Mouse (Mus musculus): Measurements from ENCODE around the gene Cyb561. TPM values are rescaled to one million over a fixed set of nuclear protein-coding genes. Genes with fewer than 3 reads are reported as not detected.

Gene Cyb561
- total RNA-seq (2021) (1 to 10 TPM; 8.2 to 8.5 TPM), polyA plus RNA-seq (2012; rRNA removed) (17.0 and 17.6 TPM in 2 replicates)
- long read RNA-seq, transcript Cyb561-201 (6 exons, 2,741 nt) = major isoform, 12 of 21 reads
- long read RNA-seq, partial matches to known transcripts = 2 of 21 reads
- long read RNA-seq, other reads (novel, unspliced or antisense) = 7 of 21 reads

DNA sequence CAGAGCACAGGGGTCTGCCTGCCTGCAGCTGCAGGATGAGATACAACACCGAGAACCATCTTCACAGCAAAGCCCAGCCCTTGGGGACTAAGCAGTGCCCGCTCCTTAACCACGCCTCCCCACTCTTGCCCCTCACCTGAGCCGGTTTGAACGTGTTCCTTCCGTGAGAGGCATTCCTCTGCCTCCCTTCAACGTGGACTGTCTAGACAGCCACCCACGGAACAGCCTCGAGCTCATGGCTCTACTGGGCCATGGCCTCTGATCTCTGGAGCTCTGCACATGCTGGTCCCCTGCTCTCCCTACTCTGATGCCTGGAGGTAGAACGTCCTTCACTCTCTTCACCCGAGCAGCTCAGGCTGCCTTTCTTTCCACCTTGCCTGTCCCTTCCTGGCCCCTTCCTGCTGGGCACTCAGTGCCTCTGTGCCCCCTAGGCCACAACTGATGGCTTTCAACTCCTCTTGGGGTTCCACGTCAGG, at the start of gene Cyb561:
Cyb561 (minus strand) TSS at position 426 of the 476 bp plus-strand sequence.
- H3K79me2 ChIP-seq (replicated peaks; ENCODE audit: control insufficient read depth, insufficient read depth, low read length) = no peaks in the 10 kb centered on the region
- no peak within 1 kb of the TSS for H3K4me3 ChIP-seq
- H3K27me3 ChIP-seq (ENCODE audit: control insufficient read depth, insufficient read depth, low read length) = no peaks in the 10 kb centered on the region
- peaks cover 12% of the 10 kb centered on the region for H3K4me1 ChIP-seq (ENCODE audit: control insufficient read depth, insufficient read depth, low read length)
- DNase-seq = no peak
- TF ChIP-seq EP300 (IDR thresholded peaks at IDR 0.05; ENCODE audit: insufficient read depth, low read depth, low read length) = no peak
- TF ChIP-seq CTCF (IDR thresholded peaks at IDR 0.05) = no peak
- TF ChIP-seq POLR2A (IDR thresholded peaks at IDR 0.05; ENCODE audit: insufficient read depth, low read depth, low read length) = no peak
- WGBS = 80% methylated on average over 12 of the region's 12 CpGs
- H3K9ac ChIP-seq (ENCODE audit: low read depth, low read length) = no peak within 1 kb of the TSS
- intact Hi-C loops (cut with DNase I) = no loop called here
- H3K27ac ChIP-seq = peak within 1 kb of the TSS; percentile 33; the same call in 1 of the 2 replicates
- H3K36me3 ChIP-seq (ENCODE audit: control insufficient read depth, insufficient read depth, low read length) = no peaks in the 10 kb centered on the region

DNA sequence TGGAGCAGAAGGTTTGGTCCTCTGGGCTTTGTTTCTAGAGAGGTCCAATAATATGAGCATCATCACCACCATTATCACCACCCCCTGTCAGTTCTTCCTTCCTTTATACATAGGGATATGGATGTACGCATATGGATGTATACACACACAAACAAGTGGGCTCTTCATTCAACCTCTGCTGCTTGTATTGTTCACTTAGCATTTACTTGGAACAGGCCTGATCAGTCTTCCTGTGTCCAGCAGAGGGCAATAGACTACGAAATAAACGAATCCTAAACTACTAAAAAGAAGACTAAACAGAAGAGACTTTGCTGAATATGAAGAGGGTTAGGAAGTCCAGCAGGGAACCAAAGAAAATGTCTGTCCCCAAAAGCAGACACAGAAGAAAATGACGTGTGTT, 48.6 kb upstream of the Cyb561 start:
- DNase-seq = no peak
- no peaks in the 10 kb centered on the region for H3K36me3 ChIP-seq (ENCODE audit: control insufficient read depth, insufficient read depth, low read length)
- no peak overlapping the region for H3K27ac ChIP-seq
- intact Hi-C loops (cut with DNase I) = loop anchor here (2.0 kb wide), 1 partner anchor 25 kb away; no protein-coding TSS in a partner anchor
- H3K9ac ChIP-seq (ENCODE audit: low read depth, low read length) = no peak overlapping the region
- no peaks in the 10 kb centered on the region for H3K79me2 ChIP-seq (replicated peaks; ENCODE audit: control insufficient read depth, insufficient read depth, low read length)
- 25% methylated on average over 4 of the region's 4 CpGs for WGBS
- no peaks in the 10 kb centered on the region for H3K27me3 ChIP-seq (ENCODE audit: control insufficient read depth, insufficient read depth, low read length)
- no peak for TF ChIP-seq POLR2A (IDR thresholded peaks at IDR 0.05; ENCODE audit: insufficient read depth, low read depth, low read length)
- no peak for TF ChIP-seq EP300 (IDR thresholded peaks at IDR 0.05; ENCODE audit: insufficient read depth, low read depth, low read length)
- TF ChIP-seq CTCF (IDR thresholded peaks at IDR 0.05) = peak; percentile 80
- no peaks in the 10 kb centered on the region for H3K4me1 ChIP-seq (ENCODE audit: control insufficient read depth, insufficient read depth, low read length)
- H3K4me3 ChIP-seq = no peak overlapping the region

DNA sequence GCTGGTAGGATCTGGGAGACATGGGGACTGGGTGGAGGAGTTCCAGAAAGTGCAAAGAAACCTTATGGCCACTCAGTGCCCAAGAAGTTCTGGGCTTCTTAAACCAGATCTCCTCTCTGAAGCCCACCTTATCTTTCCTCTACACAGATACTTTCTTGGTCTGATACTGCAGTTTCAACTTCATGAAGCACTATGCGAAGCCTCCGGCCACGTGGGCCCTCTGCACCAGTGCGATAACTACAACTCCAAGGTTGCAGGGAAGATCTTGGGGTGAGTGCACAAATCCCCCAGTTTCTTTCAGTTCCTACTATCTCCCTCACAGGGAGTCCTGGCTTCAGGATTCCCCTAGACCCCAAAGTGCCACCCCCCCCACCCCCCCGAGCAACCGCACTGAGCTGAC, 46.9 kb upstream of the Cyb561 start:
- H3K27ac ChIP-seq = no peak overlapping the region
- H3K36me3 ChIP-seq (ENCODE audit: control insufficient read depth, insufficient read depth, low read length) = no peaks in the 10 kb centered on the region
- intact Hi-C loops (cut with DNase I) = loop anchor here (2.0 kb wide), 1 partner anchor 27 kb away; no protein-coding TSS in a partner anchor
- no peak overlapping the region for H3K9ac ChIP-seq (ENCODE audit: low read depth, low read length)
- no peaks in the 10 kb centered on the region for H3K79me2 ChIP-seq (replicated peaks; ENCODE audit: control insufficient read depth, insufficient read depth, low read length)
- DNase-seq = no peak
- no peaks in the 10 kb centered on the region for H3K4me1 ChIP-seq (ENCODE audit: control insufficient read depth, insufficient read depth, low read length)
- no peak for TF ChIP-seq POLR2A (IDR thresholded peaks at IDR 0.05; ENCODE audit: insufficient read depth, low read depth, low read length)
- TF ChIP-seq CTCF (IDR thresholded peaks at IDR 0.05) = no peak
- no peak for TF ChIP-seq EP300 (IDR thresholded peaks at IDR 0.05; ENCODE audit: insufficient read depth, low read depth, low read length)
- H3K27me3 ChIP-seq (ENCODE audit: control insufficient read depth, insufficient read depth, low read length) = no peaks in the 10 kb centered on the region
- no peak overlapping the region for H3K4me3 ChIP-seq
- WGBS = 85% methylated on average over 6 of the region's 6 CpGs

DNA sequence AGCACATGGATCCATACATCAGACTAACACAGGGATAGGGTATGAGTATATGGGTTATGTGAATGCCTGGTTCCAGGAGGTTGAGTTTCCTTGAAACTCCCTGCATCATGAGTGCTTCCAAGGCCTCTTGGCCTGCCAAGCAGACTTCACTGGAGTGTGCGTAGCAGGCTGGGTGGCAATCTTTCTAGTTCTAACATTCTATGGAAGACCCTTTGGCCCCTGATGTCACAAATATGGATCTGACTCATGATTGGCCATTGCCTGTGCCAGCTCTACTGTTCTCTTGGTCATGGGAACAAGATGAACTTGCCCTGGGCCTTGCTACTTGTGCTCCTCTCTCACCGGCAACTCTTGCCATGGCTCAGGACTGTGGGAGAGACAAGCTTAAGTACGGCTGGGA, 41.2 kb upstream of the Cyb561 start, which contains the start of gene Ace3:
Ace3 (plus strand) TSS at position 301 of the 400 bp plus-strand sequence.
- H3K9ac ChIP-seq (ENCODE audit: low read depth, low read length) = no peak within 1 kb of the TSS
- TF ChIP-seq POLR2A (IDR thresholded peaks at IDR 0.05; ENCODE audit: insufficient read depth, low read depth, low read length) (no peak), EP300 (IDR thresholded peaks at IDR 0.05; ENCODE audit: insufficient read depth, low read depth, low read length) (no peak)

DNA sequence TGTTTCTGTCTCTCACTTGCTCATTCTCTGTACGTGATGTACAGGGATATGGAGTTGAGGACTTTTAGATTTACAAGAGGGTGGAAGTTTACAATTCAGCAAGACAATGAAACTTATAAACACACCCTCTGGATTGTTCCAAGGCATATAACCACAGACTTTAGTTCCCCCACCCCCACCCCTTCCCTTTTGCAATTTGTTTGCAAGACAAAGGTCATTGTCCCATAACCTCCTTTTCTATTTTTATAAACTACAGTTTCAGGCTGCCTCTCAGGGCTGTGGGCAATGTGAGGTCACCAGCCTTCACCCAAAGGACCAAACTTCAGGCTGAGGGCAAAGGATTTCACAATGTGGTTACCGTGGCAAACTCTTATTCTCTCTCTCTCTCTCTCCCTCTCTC, 37.1 kb upstream of the Cyb561 start:
- no peak overlapping the region for H3K9ac ChIP-seq (ENCODE audit: low read depth, low read length)
- TF ChIP-seq EP300 (IDR thresholded peaks at IDR 0.05; ENCODE audit: insufficient read depth, low read depth, low read length) (no peak), CTCF (IDR thresholded peaks at IDR 0.05) (no peak), POLR2A (IDR thresholded peaks at IDR 0.05; ENCODE audit: insufficient read depth, low read depth, low read length) (no peak)
- H3K27me3 ChIP-seq (ENCODE audit: control insufficient read depth, insufficient read depth, low read length) = no peaks in the 10 kb centered on the region
- H3K36me3 ChIP-seq (ENCODE audit: control insufficient read depth, insufficient read depth, low read length) = no peaks in the 10 kb centered on the region
- no peaks in the 10 kb centered on the region for H3K79me2 ChIP-seq (replicated peaks; ENCODE audit: control insufficient read depth, insufficient read depth, low read length)
- DNase-seq = no peak
- H3K4me3 ChIP-seq = no peak overlapping the region
- H3K4me1 ChIP-seq (ENCODE audit: control insufficient read depth, insufficient read depth, low read length) = no peaks in the 10 kb centered on the region
- intact Hi-C loops (cut with DNase I) = no loop called here
- 51% methylated on average over 2 of the region's 2 CpGs for WGBS
- H3K27ac ChIP-seq = no peak overlapping the region

More for the DNA sequence above, 41.2 kb upstream of the Cyb561 start, which contains the start of gene Ace3:
- Histone ChIP-seq H3K27ac (no peak within 1 kb of the TSS), H3K4me1 (ENCODE audit: control insufficient read depth, insufficient read depth, low read length) (no peaks in the 10 kb centered on the region), H3K27me3 (ENCODE audit: control insufficient read depth, insufficient read depth, low read length) (no peaks in the 10 kb centered on the region), H3K4me3 (no peak within 1 kb of the TSS), H3K79me2 (replicated peaks; ENCODE audit: control insufficient read depth, insufficient read depth, low read length) (no peaks in the 10 kb centered on the region), H3K36me3 (ENCODE audit: control insufficient read depth, insufficient read depth, low read length) (no peaks in the 10 kb centered on the region)
- no peak for DNase-seq
- intact Hi-C loops (cut with DNase I) = no loop called here
- WGBS = 90% methylated on average over 3 of the region's 3 CpGs

DNA sequence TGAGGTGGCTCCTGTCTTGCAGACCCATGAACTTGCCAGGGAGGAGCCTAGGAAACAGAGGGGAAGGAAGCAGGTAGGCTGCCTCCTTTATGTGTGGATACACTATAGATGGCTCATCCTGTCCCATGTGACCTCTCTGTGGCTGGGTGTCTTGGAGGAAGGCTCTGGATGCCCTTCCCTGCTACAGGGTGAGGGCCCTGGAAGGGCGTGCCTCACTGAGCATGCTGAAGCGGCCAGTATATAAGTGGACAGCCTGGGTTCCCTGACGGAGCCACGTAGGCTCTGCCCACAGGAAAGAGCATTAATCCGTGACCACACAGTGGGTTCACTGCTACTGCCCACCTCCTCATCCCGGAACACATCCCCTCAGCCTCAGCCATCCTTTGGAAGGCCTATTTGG, 36.3 kb upstream of the Cyb561 start:
- H3K27ac ChIP-seq = no peak overlapping the region
- no peak overlapping the region for H3K4me3 ChIP-seq
- TF ChIP-seq POLR2A (IDR thresholded peaks at IDR 0.05; ENCODE audit: insufficient read depth, low read depth, low read length) = no peak
- no peak for TF ChIP-seq CTCF (IDR thresholded peaks at IDR 0.05)
- no peak for TF ChIP-seq EP300 (IDR thresholded peaks at IDR 0.05; ENCODE audit: insufficient read depth, low read depth, low read length)
- H3K27me3 ChIP-seq (ENCODE audit: control insufficient read depth, insufficient read depth, low read length) = no peaks in the 10 kb centered on the region
- H3K4me1 ChIP-seq (ENCODE audit: control insufficient read depth, insufficient read depth, low read length) = no peaks in the 10 kb centered on the region
- intact Hi-C loops (cut with DNase I) = no loop called here
- 68% methylated on average over 6 of the region's 6 CpGs for WGBS
- no peaks in the 10 kb centered on the region for H3K79me2 ChIP-seq (replicated peaks; ENCODE audit: control insufficient read depth, insufficient read depth, low read length)
- no peak for DNase-seq
- no peaks in the 10 kb centered on the region for H3K36me3 ChIP-seq (ENCODE audit: control insufficient read depth, insufficient read depth, low read length)
- no peak overlapping the region for H3K9ac ChIP-seq (ENCODE audit: low read depth, low read length)

All from heart, adult 2 months (tissue).